Mouse (Mus musculus) liver, adult 2 months (tissue): ENCODE measurements around the gene Adprhl2. TPM values are rescaled to one million over a fixed set of nuclear protein-coding genes. Genes with fewer than 3 reads are reported as not detected.

Experiments used
- DNase-seq: peaks from one replicate; pipeline ENCODE4 v3.0.0-alpha.2; 2011; ENCODE audit warnings: low read depth, low spot score; ENCODE audit errors: extremely low read depth
- H3K27ac ChIP-seq: fragments of 200-500 bp; replicated peaks from 2 replicates; pipeline ENCODE4 v1.5.1; 2012; ENCODE audit warnings: low read depth, mild to moderate bottlenecking, control low read depth, inconsistent platforms, low read length; ENCODE audit not compliant: insufficient read depth
- H3K27me3 ChIP-seq: fragments of 200-500 bp; 2 replicates; pipeline ENCODE4 v1.6.1; 2012; ENCODE audit warnings: mild to moderate bottlenecking, moderate library complexity, low read length, inconsistent platforms; ENCODE audit not compliant: control insufficient read depth, insufficient read depth
- H3K36me3 ChIP-seq: fragments of 200-500 bp; 2 replicates; pipeline ENCODE4 v1.6.1; 2012; ENCODE audit warnings: low read length, inconsistent platforms; ENCODE audit not compliant: control insufficient read depth, insufficient read depth
- H3K4me1 ChIP-seq: fragments of 200-500 bp; 2 replicates; pipeline ENCODE4 v1.6.1; 2011; ENCODE audit warnings: low read length; ENCODE audit not compliant: control insufficient read depth, insufficient read depth
- H3K4me3 ChIP-seq: fragments of 200-500 bp; 2 replicates; pipeline ENCODE4 v1.5.1; 2011; ENCODE audit warnings: low read depth, mild to moderate bottlenecking, control low read depth, low read length, moderate library complexity; ENCODE audit not compliant: insufficient read depth
- H3K79me2 ChIP-seq: fragments of 200-500 bp; 2 replicates; pipeline ENCODE4 v1.6.1; 2012; ENCODE audit warnings: inconsistent platforms, mild to moderate bottlenecking, low read length, moderate library complexity; ENCODE audit not compliant: control insufficient read depth, insufficient read depth
- H3K9ac ChIP-seq: fragments of 200-500 bp; 2 replicates; pipeline ENCODE4 v1.6.1; 2012; ENCODE audit warnings: low read depth, mild to moderate bottlenecking, control low read depth, inconsistent platforms, low read length
- CTCF ChIP-seq: fragments of 200-500 bp; IDR thresholded peaks from 2 replicates; pipeline ENCODE4 v1.5.1; 2011; ENCODE audit warnings: low read depth, low read length, control low read depth
- POLR2A ChIP-seq: fragments of 200-500 bp; IDR thresholded peaks from 2 replicates; pipeline ENCODE4 v1.6.1; 2011; ENCODE audit warnings: low read length, control low read depth; ENCODE audit not compliant: insufficient read depth; ENCODE audit errors: extremely low read depth
- WGBS: fragments of 180-500 bp; shearing (Covaris S2); methylation state at CpG from one replicate; pipeline ENCODE4 v1.1.7; 2018; 5-methylcytosine and 5-hydroxymethylcytosine counted together
- polyA plus RNA-seq: library from polyadenylated mRNA; depleted of rRNA; stranded (reverse); fragments of >200 nt; gene quantifications from 2 replicates; pipeline ENCODE4 v1.2.3, GENCODE M21; 2012
- total RNA-seq: library from RNA; depleted of rRNA; stranded (reverse); fragments of >200 nt; gene quantifications from 2 replicates; pipeline ENCODE4 v1.2.3, GENCODE M21; 2014

Gene Adprhl2
- total and polyA plus RNA-seq, 2 experiments, result 12.1 to 27.6 TPM

- peaks cover 5% of the 10 kb centered on the region; the same call in 1 of the 2 replicates for H3K27me3 ChIP-seq
These were observed 26.4 kb downstream of the Adprhl2 start for GRCm38 (mm10) chr4:126295152-126295551.

GRCm38 (mm10) chr4:126291196-126291595 is 30.3 kb downstream of the Adprhl2 start:
- TF ChIP-seq POLR2A (no peak), CTCF (no peak)
- WGBS, result 60% methylated on average over 13 of the region's 13 CpGs
- no peak for DNase-seq
- H3K36me3 ChIP-seq, result no peaks in the 10 kb centered on the region
- no peaks in the 10 kb centered on the region for H3K79me2 ChIP-seq
- peaks cover 7% of the 10 kb centered on the region for H3K27me3 ChIP-seq
- peaks cover 2% of the 10 kb centered on the region for H3K4me1 ChIP-seq
- no peak overlapping the region for H3K27ac ChIP-seq
- no peak overlapping the region for H3K4me3 ChIP-seq
- no peak overlapping the region for H3K9ac ChIP-seq

More at GRCm38 (mm10) chr4:126295152-126295551, 26.4 kb downstream of the Adprhl2 start:
- TF ChIP-seq CTCF, result no peak
- no peak for TF ChIP-seq POLR2A
- Histone ChIP-seq H3K36me3 (no peaks in the 10 kb centered on the region), H3K79me2 (no peaks in the 10 kb centered on the region), H3K4me1 (peaks cover 6% of the 10 kb centered on the region; the same call in 1 of the 2 replicates), H3K27ac (no peak overlapping the region), H3K9ac (no peak overlapping the region), H3K4me3 (no peak overlapping the region)
- WGBS, result 39% methylated on average over 6 of the region's 6 CpGs
- DNase-seq, result peak; percentile 41

GRCm38 (mm10) chr4:126290314-126290713 is 31.2 kb downstream of the Adprhl2 start:
- Histone ChIP-seq H3K79me2 (no peaks in the 10 kb centered on the region), H3K4me1 (peaks cover 2% of the 10 kb centered on the region), H3K27me3 (peaks cover 12% of the 10 kb centered on the region), H3K27ac (no peak overlapping the region), H3K36me3 (no peaks in the 10 kb centered on the region), H3K9ac (no peak overlapping the region), H3K4me3 (no peak overlapping the region)
- no peak for TF ChIP-seq CTCF
- no peak for TF ChIP-seq POLR2A
- DNase-seq, result no peak
- 86% methylated on average over 8 of the region's 8 CpGs for WGBS

GRCm38 (mm10) chr4:126288085-126288666 is 33.3 kb downstream of the Adprhl2 start:
- Histone ChIP-seq H3K27ac (no peak overlapping the region), H3K36me3 (no peaks in the 10 kb centered on the region), H3K4me1 (peaks cover 2% of the 10 kb centered on the region), H3K9ac (no peak overlapping the region), H3K79me2 (no peaks in the 10 kb centered on the region), H3K27me3 (peaks cover 12% of the 10 kb centered on the region), H3K4me3 (no peak overlapping the region)
- WGBS, result 53% methylated on average over 17 of the region's 17 CpGs
- no peak for DNase-seq
- no peak for TF ChIP-seq POLR2A
- TF ChIP-seq CTCF, result no peak

- Histone ChIP-seq H3K79me2 (no peaks in the 10 kb centered on the region), H3K9ac (no peak overlapping the region), H3K27me3 (peaks cover 12% of the 10 kb centered on the region), H3K27ac (no peak overlapping the region), H3K4me1 (peaks cover 2% of the 10 kb centered on the region), H3K36me3 (no peaks in the 10 kb centered on the region), H3K4me3 (no peak overlapping the region)
- 43% methylated on average over 11 of the region's 11 CpGs for WGBS
- DNase-seq, result no peak
- no peak for TF ChIP-seq CTCF
- TF ChIP-seq POLR2A, result no peak
These were observed 34.1 kb downstream of the Adprhl2 start for GRCm38 (mm10) chr4:126287302-126287995.

- Histone ChIP-seq H3K79me2 (no peaks in the 10 kb centered on the region), H3K4me3 (peak within 1 kb of the TSS; percentile 47; the same call in 1 of the 2 replicates), H3K9ac (peak within 1 kb of the TSS; percentile 35), H3K27me3 (peaks cover 12% of the 10 kb centered on the region), H3K4me1 (peaks cover 2% of the 10 kb centered on the region), H3K27ac (no peak within 1 kb of the TSS), H3K36me3 (no peaks in the 10 kb centered on the region)
- WGBS, result 4% methylated on average over 36 of the region's 42 CpGs
- no peak for TF ChIP-seq CTCF
- no peak for TF ChIP-seq POLR2A
- DNase-seq, result no peak
These were observed 35.0 kb downstream of the Adprhl2 start, which contains the start of gene Col8a2 for GRCm38 (mm10) chr4:126286492-126286891. Col8a2 (plus strand) TSS chr4:126286793.
